Mouse (Mus musculus) stomach, embryonic 16.5 days (tissue): ENCODE measurements at regions not wholly inside any gene's neighbourhood (a gene's known extent, or its start where the extent isn't known, plus 50 kb on each side); places are given as distances from the start of the nearest gene placed in this dataset.
A peak's percentile ranks its signal among the peaks of the same experiment; 100 is the strongest.

ENCODE experiments used
- ATAC-seq: fragments of 200-750 bp; cut with Nextera tagmentation; 2 replicates; pipeline ENCODE4 v1.8.0; 2017; ENCODE audit warnings: moderate number of reproducible peaks, moderate TSS enrichment; ENCODE audit not compliant: insufficient read depth, low FRiP score
- H3K27ac ChIP-seq: fragments of 300-500 bp; sonication (generic); 2 replicates; pipeline ENCODE4 v1.5.1; 2014; ENCODE audit warnings: low read length
- H3K27me3 ChIP-seq: fragments of 300-500 bp; sonication (generic); 2 replicates; pipeline ENCODE4 v1.6.1; 2014; ENCODE audit warnings: low read length, control low read depth, mixed read lengths; ENCODE audit not compliant: control insufficient read depth, insufficient read depth
- H3K36me3 ChIP-seq: fragments of 300-500 bp; sonication (generic); 2 replicates; pipeline ENCODE4 v1.6.1; 2014; ENCODE audit warnings: low read length; ENCODE audit not compliant: control insufficient read depth, insufficient read depth
- H3K4me1 ChIP-seq: fragments of 300-500 bp; sonication (generic); 2 replicates; pipeline ENCODE4 v1.6.1; 2014; ENCODE audit warnings: low read length, control low read depth, mixed read lengths; ENCODE audit not compliant: control insufficient read depth, insufficient read depth
- H3K4me2 ChIP-seq: fragments of 300-500 bp; sonication (generic); 2 replicates; pipeline ENCODE4 v1.6.1; 2014; ENCODE audit warnings: low read depth, low read length, mixed read lengths
- H3K4me3 ChIP-seq: fragments of 300-500 bp; sonication (generic); replicated peaks from 2 replicates; pipeline ENCODE4 v1.5.1; 2014; ENCODE audit warnings: mild to moderate bottlenecking, low read length
- H3K9ac ChIP-seq: fragments of 300-500 bp; sonication (generic); 2 replicates; pipeline ENCODE4 v1.6.1; 2014; ENCODE audit warnings: low read length
- H3K9me3 ChIP-seq: fragments of 300-500 bp; sonication (generic); replicated peaks from 2 replicates; pipeline ENCODE4 v1.6.1; 2016; ENCODE audit warnings: low read length, control low read depth; ENCODE audit not compliant: control insufficient read depth
- WGBS: fragments of 180-500 bp; shearing (Covaris S2); extraction: QIAGEN DNeasy Blood & Tissue Kit; methylation state at CpG from one replicate; pipeline ENCODE4 v1.1.7; 2014; 5-methylcytosine and 5-hydroxymethylcytosine counted together

GRCm38 (mm10) chr4:17629367-17629766 lies 1975.9 kb upstream of the Gm12353 start:
- Histone ChIP-seq H3K9me3 (no peaks in the 10 kb centered on the region), H3K4me2 (no peak overlapping the region), H3K4me3 (no peak overlapping the region), H3K36me3 (no peaks in the 10 kb centered on the region), H3K4me1 (no peaks in the 10 kb centered on the region), H3K9ac (no peak overlapping the region), H3K27me3 (no peaks in the 10 kb centered on the region), H3K27ac (no peak overlapping the region)
- ATAC-seq: no peak
- WGBS: 59% methylated on average over 1 of the region's 1 CpGs

- 55% methylated on average over 5 of the region's 5 CpGs for WGBS
- Histone ChIP-seq H3K4me2 (no peak overlapping the region), H3K4me3 (no peak overlapping the region), H3K9ac (no peak overlapping the region), H3K36me3 (no peaks in the 10 kb centered on the region), H3K27me3 (no peaks in the 10 kb centered on the region), H3K9me3 (no peaks in the 10 kb centered on the region), H3K27ac (no peak overlapping the region), H3K4me1 (no peaks in the 10 kb centered on the region)
- ATAC-seq: no peak
Measured at GRCm38 (mm10) chr4:17635549-17636530, 1969.4 kb upstream of the Gm12353 start.

- ATAC-seq: no peak
- no peak overlapping the region for H3K27ac ChIP-seq
Measured at GRCm38 (mm10) chr4:17646712-17647111, 1958.5 kb upstream of the Gm12353 start.

GRCm38 (mm10) chr4:17649350-17649749 lies 1955.9 kb upstream of the Gm12353 start:
- Histone ChIP-seq H3K27me3 (no peaks in the 10 kb centered on the region), H3K4me2 (no peak overlapping the region), H3K9ac (no peak overlapping the region), H3K36me3 (no peaks in the 10 kb centered on the region), H3K4me1 (no peaks in the 10 kb centered on the region), H3K4me3 (no peak overlapping the region), H3K9me3 (no peaks in the 10 kb centered on the region), H3K27ac (no peak overlapping the region)
- WGBS: 91% methylated on average over 2 of the region's 2 CpGs
- no peak for ATAC-seq

More at GRCm38 (mm10) chr4:17646712-17647111, 1958.5 kb upstream of the Gm12353 start:
- Histone ChIP-seq H3K9me3 (no peaks in the 10 kb centered on the region), H3K36me3 (no peaks in the 10 kb centered on the region), H3K27me3 (no peaks in the 10 kb centered on the region), H3K4me2 (no peak overlapping the region), H3K4me1 (no peaks in the 10 kb centered on the region), H3K9ac (no peak overlapping the region), H3K4me3 (no peak overlapping the region)

GRCm38 (mm10) chr4:17653551-17653950 lies 1951.7 kb upstream of the Gm12353 start:
- H3K27me3 ChIP-seq: no peaks in the 10 kb centered on the region
- H3K4me3 ChIP-seq: no peak overlapping the region
- H3K4me1 ChIP-seq: no peaks in the 10 kb centered on the region
- no peak for ATAC-seq
- H3K27ac ChIP-seq: no peak overlapping the region
- no peak overlapping the region for H3K4me2 ChIP-seq
- H3K9me3 ChIP-seq: no peaks in the 10 kb centered on the region
- no peaks in the 10 kb centered on the region for H3K36me3 ChIP-seq
- H3K9ac ChIP-seq: no peak overlapping the region

- no peak overlapping the region for H3K27ac ChIP-seq
- H3K4me3 ChIP-seq: no peak overlapping the region
- no peaks in the 10 kb centered on the region for H3K27me3 ChIP-seq
- no peak overlapping the region for H3K4me2 ChIP-seq
- H3K9ac ChIP-seq: no peak overlapping the region
- WGBS: 85% methylated on average over 1 of the region's 1 CpGs
- H3K36me3 ChIP-seq: no peaks in the 10 kb centered on the region
- peak; percentile 62; the same call in 1 of the 2 replicates for ATAC-seq
- no peaks in the 10 kb centered on the region for H3K4me1 ChIP-seq
- H3K9me3 ChIP-seq: no peaks in the 10 kb centered on the region
Measured at GRCm38 (mm10) chr4:17667267-17667850, 1937.9 kb upstream of the Gm12353 start.
